Comparison of ENCODE assay signal across 20 mouse cellular contexts in the genomic region with DNA sequence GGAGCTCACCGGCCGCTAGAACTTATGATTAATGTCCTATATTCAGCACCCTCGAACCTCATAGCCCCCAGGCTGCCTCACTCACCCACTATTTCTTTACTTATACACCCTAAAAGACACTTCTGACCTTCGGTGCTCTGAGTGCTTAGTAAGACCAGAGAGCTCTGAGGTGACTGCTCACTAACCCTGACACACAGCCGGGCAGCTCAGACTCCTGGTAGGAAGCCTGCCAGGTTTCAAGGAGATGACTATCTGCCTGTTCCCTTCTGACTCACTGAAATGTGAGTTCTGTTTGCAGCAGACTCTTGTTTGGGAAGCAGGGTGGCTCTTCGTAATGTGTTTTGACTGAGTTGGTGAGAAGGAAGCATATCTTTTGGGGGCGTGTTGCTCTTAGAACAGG. TPM values are rescaled to one million over a fixed set of nuclear protein-coding genes. Genes with fewer than 3 reads are reported as not detected.
DNase-seq lines count a peak whose midpoint lies in the region; ATAC-seq and TF ChIP-seq lines count a peak whose summit lies in the region.
"Had no signal": no experiment of that assay in that cellular context is flagged by ENCODE, and none has a peak within 500 bp of the region (broad histone marks: within the 10 kb centered on the region; RNA-seq: fewer than 3 reads in every experiment).

No protein-coding gene starts in this region.

- no peak overlapping the region for H3K4me3 ChIP-seq in embryonic facial prominence, embryonic 10.5 days
- H3K4me3 ChIP-seq in hindbrain, postnatal 0 days (ENCODE audit: low read length): no peak overlapping the region
- H3K4me3 ChIP-seq: forebrain, embryonic 10.5 days; left cerebral cortex, adult 2 months; limb, embryonic 13.5 days; megakaryocyte, embryonic 14.5 days had no signal

- H3K27ac ChIP-seq in embryonic facial prominence, embryonic 10.5 days (replicated peaks): no peak overlapping the region
- H3K27ac ChIP-seq in hindbrain, postnatal 0 days: no peak overlapping the region
- H3K27ac ChIP-seq: forebrain, embryonic 10.5 days; left cerebral cortex, adult 2 months; limb, embryonic 13.5 days; liver, embryonic 14.5 days had no signal

- 0 out of 2 replicates have a peak, but pooled peaks have one; percentile 7 for ATAC-seq in megakaryocyte progenitor cell, adult 5-6 weeks (replicated peaks; ENCODE audit: poor library complexity)
- ATAC-seq in hindbrain, postnatal 0 days: no peak

- peaks cover 15% of the 10 kb centered on the region for H3K4me1 ChIP-seq in embryonic facial prominence, embryonic 10.5 days
- peaks cover 12% of the 10 kb centered on the region; the same call in 1 of the 2 replicates for H3K4me1 ChIP-seq in hindbrain, postnatal 0 days (ENCODE audit: insufficient read depth, low read length)

- no peak for TF ChIP-seq CTCF in hindbrain, postnatal 0 days (IDR thresholded peaks at IDR 0.05; ENCODE audit: low read depth)

- H3K9ac ChIP-seq in hindbrain, postnatal 0 days (replicated peaks; ENCODE audit: low read length): no peak overlapping the region
- H3K9ac ChIP-seq: limb, embryonic 13.5 days; liver, embryonic 14.5 days had no signal

- 88% methylated on average over 7 of the region's 7 CpGs for WGBS in embryonic facial prominence, embryonic 10.5 days
- 87% methylated on average over 7 of the region's 7 CpGs for WGBS in hindbrain, postnatal 0 days

- no peak overlapping the region for H3K4me2 ChIP-seq in hindbrain, postnatal 0 days (ENCODE audit: low read depth, low read length)
- H3K4me2 ChIP-seq: heart, embryonic 11.5 days; limb, embryonic 13.5 days had no signal

- H3K36me3 ChIP-seq in embryonic facial prominence, embryonic 10.5 days (replicated peaks): no peaks in the 10 kb centered on the region
- no peaks in the 10 kb centered on the region for H3K36me3 ChIP-seq in hindbrain, postnatal 0 days (ENCODE audit: insufficient read depth, low read length)
- H3K36me3 ChIP-seq: forebrain, embryonic 10.5 days; limb, embryonic 13.5 days had no signal

- H3K9me3 ChIP-seq in embryonic facial prominence, embryonic 10.5 days: no peaks in the 10 kb centered on the region
- H3K9me3 ChIP-seq in hindbrain, postnatal 0 days (ENCODE audit: low read length): no peaks in the 10 kb centered on the region
- H3K9me3 ChIP-seq: forebrain, embryonic 10.5 days; limb, embryonic 13.5 days; megakaryocyte, embryonic 14.5 days had no signal

- DNase-seq in right cerebral cortex, adult 18-20 months: peak; percentile 29
- no peak for DNase-seq in right cerebral cortex, postnatal 14 days
- DNase-seq in MN1 (ENCODE audit: low spot score): peak; percentile 78
- DNase-seq in adrenal gland, adult 2 months: peak; percentile 84
- DNase-seq in gastrocnemius, adult 18-20 months (ENCODE audit: low spot score): no peak
- DNase-seq in embryonic facial prominence, embryonic 10.5 days (ENCODE audit: low spot score): no peak
- DNase-seq in hindbrain, postnatal 0 days (ENCODE audit: low spot score): no peak
- DNase-seq: cerebellum, adult 2 months; gastrocnemius, postnatal 36 days; heart, postnatal 14 days; kidney, adult 2 months; kidney, postnatal 14 days; thymus, adult 2 months had no signal

- H3K27me3 ChIP-seq in embryonic facial prominence, embryonic 10.5 days (replicated peaks; ENCODE audit: low read depth, poor library complexity, severe bottlenecking): peaks cover 40% of the 10 kb centered on the region
- H3K27me3 ChIP-seq in hindbrain, postnatal 0 days (ENCODE audit: insufficient read depth, low read length): no peaks in the 10 kb centered on the region

RNA-seq across cellular contexts. Expression of a gene that starts 1.6 kb away (rescaled TPM):
- total RNA-seq in adrenal gland, adult 2 months (2021): 1 to 10 TPM; 1.5 to 1.6 TPM
- 0.17 and 0.19 TPM in 2 replicates for polyA plus RNA-seq in adrenal gland, adult 2 months (2012; rRNA removed)
- total RNA-seq in megakaryocyte progenitor cell, adult 5-6 weeks (2015): 0.32 and 0.37 TPM in 2 replicates
- total RNA-seq in megakaryocyte progenitor cell, adult 5-6 weeks (2017): 0.04 and 0.47 TPM in 2 replicates
- total RNA-seq in gastrocnemius, adult 18-20 months (2021): under 1 TPM; 0.33 to 0.43 TPM
- 0.88 and 1.2 TPM in 2 replicates for polyA plus RNA-seq in embryonic facial prominence, embryonic 10.5 days (2016; fragmentation: Nextera tagmentation; extraction: Ambion mirVana)
- 1.9 and 3.6 TPM in 2 replicates for total RNA-seq in hindbrain, postnatal 0 days (2014; rRNA removed)
- polyA plus RNA-seq in hindbrain, postnatal 0 days (2015; fragmentation: Nextera tagmentation; extraction: Ambion mirVana): 1.3 and 1.4 TPM in 2 replicates

Comparison
In these comparisons a context has a peak if more than half of its experiments do, and no peak if none do; other contexts are left out.
1. DNase-seq: peak in right cerebral cortex, adult 18-20 months (single experiment), MN1 (single experiment) and adrenal gland, adult 2 months (single experiment); none in right cerebral cortex, postnatal 14 days (single experiment), gastrocnemius, adult 18-20 months (single experiment), embryonic facial prominence, embryonic 10.5 days (single experiment) and hindbrain, postnatal 0 days (single experiment).